9 mouse cellular contexts compared by ENCODE assay signal in the genomic region with DNA sequence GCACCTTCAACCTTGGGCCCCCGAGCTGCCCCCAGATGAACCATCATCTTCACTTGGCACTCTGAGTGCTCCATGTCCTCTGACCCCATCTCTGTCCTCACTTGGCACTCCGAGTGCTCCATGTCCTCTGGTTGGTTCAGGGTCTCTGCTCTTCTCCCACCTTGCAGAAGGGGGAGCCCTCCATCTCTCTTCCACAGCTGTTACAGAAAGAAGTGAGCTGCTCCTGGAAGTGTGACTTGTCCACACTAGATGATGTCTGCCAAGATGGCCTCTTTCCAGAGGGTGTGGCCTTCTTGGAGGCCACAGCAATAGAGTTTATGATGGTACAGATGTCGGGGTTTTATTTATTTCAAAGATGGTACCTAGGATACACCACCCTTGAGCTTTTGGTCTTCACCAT. TPM values are rescaled to one million over a fixed set of nuclear protein-coding genes. Genes with fewer than 3 reads are reported as not detected.
DNase-seq lines count a peak whose midpoint lies in the region; ATAC-seq lines count a peak whose summit lies in the region.
"Had no signal": no experiment of that assay in that cellular context is flagged by ENCODE, and none has a peak within 500 bp of the region (broad histone marks: within the 10 kb centered on the region; RNA-seq: fewer than 3 reads in every experiment).

No protein-coding gene starts in this region.

- no peak overlapping the region for H3K4me2 ChIP-seq in kidney, embryonic 15.5 days
- H3K4me2 ChIP-seq in heart, embryonic 15.5 days, result no peak overlapping the region
- H3K4me2 ChIP-seq: heart, embryonic 13.5 days had no signal

- WGBS in kidney, embryonic 15.5 days, result 76% methylated on average over 3 of the region's 3 CpGs
- WGBS in heart, embryonic 15.5 days, result 68% methylated on average over 3 of the region's 3 CpGs

- peak; percentile 35 for DNase-seq in kidney, adult 18-20 months
- DNase-seq in R1 (ENCODE audit: low read depth, low spot score), result peak; percentile 27
- DNase-seq in naive thymus-derived CD4-positive, alpha-beta T cell, adult 2 months (ENCODE audit: low read depth), result peak; percentile 7
- no peak for DNase-seq in cerebellum, adult 9-11 months
- DNase-seq in left cerebral cortex, adult 8-10 months (ENCODE audit: low spot score in 2 of 2), result no peak
- DNase-seq in yolk sac, embryonic 10.5 days (ENCODE audit: low spot score), result no peak

- H3K36me3 ChIP-seq in kidney, embryonic 15.5 days, result no peaks in the 10 kb centered on the region
- H3K36me3 ChIP-seq in heart, embryonic 15.5 days, result no peaks in the 10 kb centered on the region
- H3K36me3 ChIP-seq: heart, embryonic 13.5 days had no signal

- H3K27me3 ChIP-seq in kidney, embryonic 15.5 days, result no peaks in the 10 kb centered on the region
- no peaks in the 10 kb centered on the region for H3K27me3 ChIP-seq in heart, embryonic 15.5 days
- H3K27me3 ChIP-seq: heart, embryonic 13.5 days had no signal

- no peak overlapping the region for H3K4me3 ChIP-seq in kidney, embryonic 15.5 days (replicated peaks)
- H3K4me3 ChIP-seq in heart, embryonic 15.5 days, result no peak overlapping the region
- H3K4me3 ChIP-seq: heart, embryonic 13.5 days had no signal

- ATAC-seq in kidney, embryonic 15.5 days (replicated peaks; ENCODE audit: low FRiP score), result no peak
- 0 out of 2 replicates have a peak, but pooled peaks have one; percentile 51 for ATAC-seq in heart, embryonic 15.5 days (replicated peaks; ENCODE audit: insufficient number of reproducible peaks, insufficient read depth, low FRiP score, low read depth)

- peaks cover 22% of the 10 kb centered on the region for H3K4me1 ChIP-seq in kidney, embryonic 15.5 days
- 0 out of 2 replicates have a peak, but pooled peaks cover 6% of the 10 kb centered on the region for H3K4me1 ChIP-seq in heart, embryonic 15.5 days (replicated peaks)

- H3K9me3 ChIP-seq in kidney, embryonic 15.5 days (replicated peaks), result no peaks in the 10 kb centered on the region
- no peaks in the 10 kb centered on the region for H3K9me3 ChIP-seq in heart, embryonic 15.5 days (replicated peaks)
- H3K9me3 ChIP-seq: heart, embryonic 13.5 days had no signal

- H3K9ac ChIP-seq in kidney, embryonic 15.5 days, result no peak overlapping the region
- no peak overlapping the region for H3K9ac ChIP-seq in heart, embryonic 15.5 days
- H3K9ac ChIP-seq: heart, embryonic 13.5 days had no signal

- no peak overlapping the region for H3K27ac ChIP-seq in kidney, embryonic 15.5 days
- H3K27ac ChIP-seq in heart, embryonic 15.5 days, result no peak overlapping the region
- H3K27ac ChIP-seq: heart, embryonic 13.5 days had no signal

RNA-seq across cellular contexts. Expression of a gene that starts 38.8 kb away (rescaled TPM):
- 0.28 and 0.30 TPM in 2 replicates for polyA plus RNA-seq in kidney, embryonic 15.5 days (2015; fragmentation: Nextera tagmentation; extraction: Ambion mirVana)
- 0.32 TPM in 1 of 2 replicates, not detected in the other for polyA plus RNA-seq in heart, embryonic 15.5 days (2015; fragmentation: Nextera tagmentation; extraction: Ambion mirVana)
- total RNA-seq in left cerebral cortex, adult 8-10 months (2022), result 10 to 100 TPM; 46.9 to 54.4 (median 48.5) TPM

Comparison
In these comparisons a context has a peak if more than half of its experiments do, and no peak if none do; other contexts are left out.
1. DNase-seq: peak in kidney, adult 18-20 months (single experiment), R1 (single experiment) and naive thymus-derived CD4-positive, alpha-beta T cell, adult 2 months (single experiment); none in cerebellum, adult 9-11 months (single experiment), left cerebral cortex, adult 8-10 months (0 of 2) and yolk sac, embryonic 10.5 days (single experiment).